Mouse (Mus musculus): ENCODE measurements around the gene Trpv2.

- TF ChIP-seq POLR2A (IDR thresholded peaks at IDR 0.05; ENCODE audit: low read depth, low read length) (no peak), TBP (conservative IDR thresholded peaks at IDR 0.05; ENCODE audit: low read depth, low read length) (no peak)
Observed at GRCm38 (mm10) chr11:62637806-62638205, 63.5 kb downstream of the Trpv2 start.

All from CH12.LX (cell line).